In the genomic region with DNA sequence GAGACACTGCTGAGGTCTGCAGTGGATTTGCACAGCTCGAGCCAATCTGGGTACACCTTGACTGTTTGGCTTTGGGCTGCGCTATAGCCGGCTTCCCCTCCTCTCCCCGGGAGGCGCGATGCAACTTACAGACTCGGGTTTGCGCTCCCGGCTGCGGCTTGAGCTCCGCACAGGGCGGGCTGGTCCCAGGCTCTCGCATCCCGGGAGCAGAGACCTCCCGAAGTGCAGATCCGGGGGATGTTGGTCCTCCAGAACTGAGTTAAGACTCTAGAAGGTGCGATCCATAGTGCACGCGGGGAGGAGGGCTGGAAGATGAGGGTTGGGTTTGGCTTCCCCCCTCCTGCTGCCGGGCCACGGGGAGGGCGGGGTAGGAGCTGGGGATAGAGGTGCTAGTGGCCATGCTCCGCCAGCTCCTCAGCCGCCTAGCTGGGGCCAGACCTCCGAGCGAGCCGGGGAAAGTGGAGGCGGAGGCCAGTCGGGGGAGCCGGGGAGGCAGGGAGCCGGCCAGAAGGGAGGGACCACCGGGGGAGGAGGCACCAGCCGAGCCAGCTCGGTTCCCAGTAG, we compare ENCODE assay signal across 8 mouse cellular contexts. TPM values are rescaled to one million over a fixed set of nuclear protein-coding genes. Genes with fewer than 3 reads are reported as not detected.
DNase-seq lines count a peak whose midpoint lies in the region; ATAC-seq and TF ChIP-seq lines count a peak whose summit lies in the region.

A gene (minus strand): TSS at position 560 of the 564 bp plus-strand sequence.

- H3K36me3 ChIP-seq in forebrain, embryonic 10.5 days (replicated peaks): no peaks in the 10 kb centered on the region
- no peaks in the 10 kb centered on the region for H3K36me3 ChIP-seq in heart, embryonic 16.5 days (ENCODE audit: control insufficient read depth, insufficient read depth)
- H3K36me3 ChIP-seq in lung, postnatal 0 days (ENCODE audit: insufficient read depth, low read length): no peaks in the 10 kb centered on the region

- peak; percentile 17 for DNase-seq in 3134 (ENCODE audit: extremely low read depth, insufficient read length, low spot score)
- DNase-seq in adrenal gland, postnatal 25 days: peak; percentile 68
- peak; percentile 70 for DNase-seq in forebrain, embryonic 10.5 days (ENCODE audit: extremely low spot score, low spot score)
- peak; percentile 83 for DNase-seq in kidney, postnatal 14 days
- DNase-seq in lung, postnatal 0 days (ENCODE audit: low spot score): peak; percentile 74
- peak; percentile 74 for DNase-seq in ovary, adult 18-20 months (ENCODE audit: low spot score)
- DNase-seq in thymus, postnatal 36 days: peak; percentile 37 to 43

- peak within 1 kb of the TSS; percentile 56; the same call in 1 of the 2 replicates for H3K27ac ChIP-seq in forebrain, embryonic 10.5 days
- peak within 1 kb of the TSS; percentile 62 for H3K27ac ChIP-seq in heart, embryonic 16.5 days (ENCODE audit: low read length)
- H3K27ac ChIP-seq in lung, postnatal 0 days (ENCODE audit: low read length): peak within 1 kb of the TSS; percentile 71

- H3K9me3 ChIP-seq in forebrain, embryonic 10.5 days: no peaks in the 10 kb centered on the region
- H3K9me3 ChIP-seq in heart, embryonic 16.5 days (replicated peaks; ENCODE audit: control insufficient read depth, low read length): no peaks in the 10 kb centered on the region
- H3K9me3 ChIP-seq in lung, postnatal 0 days (ENCODE audit: low read length): no peaks in the 10 kb centered on the region

- peaks cover 26% of the 10 kb centered on the region for H3K4me1 ChIP-seq in forebrain, embryonic 10.5 days
- peaks cover 26% of the 10 kb centered on the region for H3K4me1 ChIP-seq in heart, embryonic 16.5 days (ENCODE audit: control insufficient read depth, insufficient read depth, low read length)
- H3K4me1 ChIP-seq in lung, postnatal 0 days (ENCODE audit: insufficient read depth, low read depth, low read length): peaks cover 3% of the 10 kb centered on the region; the same call in 1 of the 2 replicates

- WGBS in forebrain, embryonic 10.5 days: under 1% methylated on average over 33 of the region's 34 CpGs
- WGBS in heart, embryonic 16.5 days: 2% methylated on average over 33 of the region's 34 CpGs
- 2% methylated on average over 34 of the region's 34 CpGs for WGBS in lung, postnatal 0 days

- peak; percentile 90 for ATAC-seq in heart, embryonic 16.5 days (replicated peaks; ENCODE audit: extremely low read depth, insufficient read depth, low FRiP score)
- peak; percentile 86 for ATAC-seq in lung, postnatal 0 days

- H3K4me3 ChIP-seq in forebrain, embryonic 10.5 days: peak within 1 kb of the TSS; percentile 60
- peak within 1 kb of the TSS; percentile 68 for H3K4me3 ChIP-seq in heart, embryonic 16.5 days (ENCODE audit: low read length)
- peak within 1 kb of the TSS; percentile 40 for H3K4me3 ChIP-seq in lung, postnatal 0 days (ENCODE audit: low read depth, low read length)

- H3K27me3 ChIP-seq in forebrain, embryonic 10.5 days (ENCODE audit: poor library complexity, severe bottlenecking): peaks cover 73% of the 10 kb centered on the region
- H3K27me3 ChIP-seq in heart, embryonic 16.5 days (ENCODE audit: control insufficient read depth, insufficient read depth, low read length): peaks cover 11% of the 10 kb centered on the region
- peaks cover 24% of the 10 kb centered on the region for H3K27me3 ChIP-seq in lung, postnatal 0 days (replicated peaks; ENCODE audit: insufficient read depth, low read length)

- H3K4me2 ChIP-seq in heart, embryonic 16.5 days (ENCODE audit: low read depth, low read length): peak within 1 kb of the TSS; percentile 95
- H3K4me2 ChIP-seq in lung, postnatal 0 days (replicated peaks; ENCODE audit: low read depth, low read length): peak within 1 kb of the TSS; percentile 74

- no peak for TF ChIP-seq EP300 in lung, postnatal 0 days (IDR thresholded peaks at IDR 0.05)

- TF ChIP-seq CTCF in lung, postnatal 0 days (IDR thresholded peaks at IDR 0.05): peak; percentile 5; the same call in 1 of the 2 replicates

- peak within 1 kb of the TSS; percentile 74 for H3K9ac ChIP-seq in heart, embryonic 16.5 days (ENCODE audit: low read length)
- H3K9ac ChIP-seq in lung, postnatal 0 days (replicated peaks; ENCODE audit: low read depth): peak within 1 kb of the TSS; percentile 39

RNA-seq across cellular contexts. Expression of the gene that starts here (rescaled TPM):
- 9.6 and 11.3 TPM in 2 replicates for total RNA-seq in adrenal gland, postnatal 25 days (2021)
- polyA plus RNA-seq in forebrain, embryonic 10.5 days (2016; fragmentation: Nextera tagmentation; extraction: Ambion mirVana): 0.26 and 0.89 TPM in 2 replicates
- polyA plus RNA-seq in heart, embryonic 16.5 days (2015; fragmentation: Nextera tagmentation; extraction: Ambion mirVana): 18.7 and 20.9 TPM in 2 replicates
- polyA plus RNA-seq in lung, postnatal 0 days (2015; fragmentation: Nextera tagmentation; extraction: Ambion mirVana): 17.7 and 21.5 TPM in 2 replicates

Comparison
In these comparisons a context has a peak if more than half of its experiments do, and no peak if none do; other contexts are left out.
1. Peak in every context shown above with its lines: DNase-seq, ATAC-seq, H3K4me3 ChIP-seq and H3K27ac ChIP-seq.
2. Peak in DNase-seq, H3K4me3 ChIP-seq and H3K27ac ChIP-seq in forebrain, embryonic 10.5 days; RNA of the gene not detected or under 1 TPM.
3. DNase-seq: peak in every context shown above with its lines; median percentile 83 in kidney, postnatal 14 days; 74 in lung, postnatal 0 days; 74 in ovary, adult 18-20 months; 70 in forebrain, embryonic 10.5 days; 68 in adrenal gland, postnatal 25 days; 40 in thymus, postnatal 36 days; 17 in 3134.